ENCODE assay signal across 10 mouse cellular contexts in genomic region chr10:8213266-8213905, GRCm38 (mm10).
DNase-seq lines count a peak whose midpoint lies in the region; ATAC-seq and TF ChIP-seq lines count a peak whose summit lies in the region.
"Had no signal": no experiment of that assay in that cellular context is flagged by ENCODE, and none has a peak within 500 bp of the region (broad histone marks: within the 10 kb centered on the region; RNA-seq: fewer than 3 reads in every experiment).

No protein-coding gene starts in this region.

- no peak overlapping the region for H3K4me2 ChIP-seq in hindbrain, embryonic 12.5 days (replicated peaks)
- H3K4me2 ChIP-seq in hindbrain, postnatal 0 days (ENCODE audit: low read depth, low read length) = no peak overlapping the region
- H3K4me2 ChIP-seq in limb, embryonic 14.5 days (replicated peaks; ENCODE audit: low read depth, low read length, severe bottlenecking) = peak overlapping the region; percentile 30; the same call in 1 of the 2 replicates

- TF ChIP-seq POLR2A in limb, embryonic 14.5 days (IDR thresholded peaks at IDR 0.05; ENCODE audit: borderline replicate concordance, extremely low read depth, insufficient read depth, insufficient read length) = no peak

- WGBS in hindbrain, embryonic 12.5 days = 46% methylated on average over 10 of the region's 10 CpGs
- WGBS in hindbrain, postnatal 0 days = 56% methylated on average over 10 of the region's 10 CpGs
- 26% methylated on average over 10 of the region's 10 CpGs for WGBS in limb, embryonic 14.5 days

- no peaks in the 10 kb centered on the region for H3K27me3 ChIP-seq in hindbrain, embryonic 12.5 days
- H3K27me3 ChIP-seq in hindbrain, postnatal 0 days (ENCODE audit: insufficient read depth, low read length) = no peaks in the 10 kb centered on the region
- H3K27me3 ChIP-seq in limb, embryonic 14.5 days (ENCODE audit: control insufficient read depth, insufficient read depth, low read length) = no peaks in the 10 kb centered on the region

- peaks cover 20% of the 10 kb centered on the region for H3K4me1 ChIP-seq in hindbrain, embryonic 12.5 days
- no peaks in the 10 kb centered on the region; the same call in 1 of the 2 replicates for H3K4me1 ChIP-seq in hindbrain, postnatal 0 days (ENCODE audit: insufficient read depth, low read length)
- peaks cover 23% of the 10 kb centered on the region for H3K4me1 ChIP-seq in limb, embryonic 14.5 days (ENCODE audit: control insufficient read depth, insufficient read depth, low read length)

- H3K4me3 ChIP-seq in hindbrain, embryonic 12.5 days = no peak overlapping the region
- H3K4me3 ChIP-seq in hindbrain, postnatal 0 days (ENCODE audit: low read length) = no peak overlapping the region
- H3K4me3 ChIP-seq in limb, embryonic 14.5 days (replicated peaks; ENCODE audit: low read length) = no peak overlapping the region

- H3K36me3 ChIP-seq in hindbrain, embryonic 12.5 days = no peaks in the 10 kb centered on the region
- H3K36me3 ChIP-seq in hindbrain, postnatal 0 days (ENCODE audit: insufficient read depth, low read length) = no peaks in the 10 kb centered on the region
- no peaks in the 10 kb centered on the region for H3K36me3 ChIP-seq in limb, embryonic 14.5 days (ENCODE audit: control insufficient read depth, insufficient read depth, low read length)

- H3K9ac ChIP-seq in hindbrain, embryonic 12.5 days = no peak overlapping the region
- H3K9ac ChIP-seq in hindbrain, postnatal 0 days (replicated peaks; ENCODE audit: low read length) = no peak overlapping the region
- H3K9ac ChIP-seq in limb, embryonic 14.5 days (ENCODE audit: low read depth, low read length, severe bottlenecking) = no peak overlapping the region

- ATAC-seq in hindbrain, embryonic 12.5 days (ENCODE audit: low FRiP score) = no peak
- no peak for ATAC-seq in hindbrain, postnatal 0 days
- no peak; the same call in 1 of the 2 replicates for ATAC-seq in limb, embryonic 14.5 days (ENCODE audit: low FRiP score, low read depth)

- H3K9me3 ChIP-seq in hindbrain, embryonic 12.5 days (replicated peaks) = no peaks in the 10 kb centered on the region
- no peaks in the 10 kb centered on the region for H3K9me3 ChIP-seq in hindbrain, postnatal 0 days (ENCODE audit: low read length)
- H3K9me3 ChIP-seq in limb, embryonic 14.5 days (ENCODE audit: control insufficient read depth, low read length) = no peaks in the 10 kb centered on the region

- 0 out of 2 replicates have a peak overlapping the region, but pooled peaks have one; percentile 18 for H3K27ac ChIP-seq in hindbrain, embryonic 12.5 days
- no peak overlapping the region for H3K27ac ChIP-seq in hindbrain, postnatal 0 days
- peak overlapping the region; percentile 65 for H3K27ac ChIP-seq in limb, embryonic 14.5 days (replicated peaks; ENCODE audit: low read depth, low read length)

- no peak for DNase-seq in hindbrain, postnatal 0 days (ENCODE audit: low spot score)
- peak; percentile 72 for DNase-seq in CD4-positive helper T cell, adult 2 months (ENCODE audit: low read depth, low spot score)
- DNase-seq in embryo, embryonic 10.5 days (ENCODE audit: low spot score) = peak; percentile 56
- DNase-seq in limb, embryonic 14.5 days (ENCODE audit: low spot score) = peak; percentile 54
- no peak for DNase-seq in frontal cortex, postnatal 10 days (ENCODE audit: low spot score in 2 of 2)
- no peak for DNase-seq in frontal cortex, adult 2 months (ENCODE audit: extremely low spot score in 1 of 2, low spot score in 1 of 2)
- no peak for DNase-seq in urinary bladder, postnatal 14 days (ENCODE audit: low spot score)
- DNase-seq: layer of hippocampus, adult 9-11 months; midbrain, embryonic 14.5 days had no signal

- no peak for TF ChIP-seq CTCF in hindbrain, postnatal 0 days (IDR thresholded peaks at IDR 0.05; ENCODE audit: low read depth)

Comparison
In these comparisons a context has a peak if more than half of its experiments do, and no peak if none do; other contexts are left out.
1. DNase-seq: peak in CD4-positive helper T cell, adult 2 months (single experiment), embryo, embryonic 10.5 days (single experiment) and limb, embryonic 14.5 days (single experiment); none in hindbrain, postnatal 0 days (single experiment), frontal cortex, postnatal 10 days (0 of 2), frontal cortex, adult 2 months (0 of 2) and urinary bladder, postnatal 14 days (single experiment).